Mouse (Mus musculus): ENCODE measurements around the gene Tfg.

The Tfg gene

DNA sequence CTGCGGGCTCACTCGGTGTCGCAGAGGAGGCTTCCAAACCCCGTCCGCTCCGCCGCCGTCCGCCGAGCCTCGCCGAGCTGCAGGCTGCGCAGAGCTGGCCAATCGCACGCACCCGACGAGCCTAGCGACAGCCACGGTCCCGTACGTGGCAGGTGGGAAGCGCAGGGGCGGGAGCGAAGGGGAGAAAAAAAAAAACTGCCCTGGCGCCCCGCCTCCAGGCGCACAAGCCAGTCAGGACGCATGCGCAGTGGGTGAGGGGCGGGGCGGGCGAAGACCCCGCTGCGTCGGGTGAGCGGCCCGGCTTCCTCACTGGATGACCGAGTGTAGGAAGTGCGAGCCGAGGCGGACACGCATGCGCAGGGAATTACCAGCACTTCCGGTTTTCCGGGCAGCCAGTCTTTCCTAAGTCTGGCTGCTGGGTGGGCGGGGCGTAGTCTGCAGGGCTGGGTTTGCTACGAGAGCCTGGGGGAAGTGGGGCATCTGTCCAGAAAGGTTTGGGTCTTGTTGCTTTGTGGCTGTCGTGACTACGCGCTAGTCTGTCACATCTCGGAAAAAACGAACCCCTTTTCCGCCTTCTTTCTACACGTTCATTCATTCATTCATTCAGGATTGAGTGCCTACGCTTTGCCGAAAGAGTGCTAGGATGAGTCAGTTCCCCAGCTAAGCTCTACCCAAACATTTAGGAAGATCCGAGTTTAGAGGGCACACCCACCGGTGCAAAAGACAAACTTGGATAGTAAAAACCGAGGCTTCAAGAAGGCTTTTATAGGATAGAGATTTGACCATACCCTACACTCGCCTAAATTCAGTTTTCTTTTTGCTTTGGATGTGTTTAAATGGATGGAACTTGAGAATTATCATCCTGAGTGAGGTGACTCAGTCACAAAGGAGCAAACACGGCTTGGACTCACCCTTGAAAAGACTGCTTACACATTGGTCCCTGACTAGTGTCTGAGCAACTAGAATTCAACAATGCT lies at the start of gene Tfg:
Gene Tfg, minus strand, starts transcription at position 227 of the 977 bp plus-strand sequence.
- peak; percentile 99 for DNase-seq (ENCODE audit: low spot score)

DNA sequence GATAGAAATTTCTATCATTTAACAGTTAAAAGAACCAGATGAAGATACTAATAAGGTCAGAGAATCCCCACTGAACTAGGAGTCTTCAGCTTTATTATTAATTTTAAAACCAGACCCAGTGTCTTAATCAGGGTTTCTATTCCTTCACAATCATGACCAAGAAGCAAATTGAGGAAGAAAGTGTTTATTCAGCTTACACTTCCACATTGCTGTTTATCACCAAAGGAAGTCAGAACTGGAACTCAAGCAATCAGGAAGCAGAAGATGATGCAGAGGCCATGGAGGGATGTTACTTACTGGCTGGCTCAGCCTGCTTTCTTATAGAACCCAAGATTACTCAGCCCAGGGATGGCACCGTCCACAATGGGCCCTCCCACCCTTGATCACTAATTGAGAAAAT lies 11.8 kb upstream of the Tfg start:
- DNase-seq (ENCODE audit: low spot score): no peak

DNA sequence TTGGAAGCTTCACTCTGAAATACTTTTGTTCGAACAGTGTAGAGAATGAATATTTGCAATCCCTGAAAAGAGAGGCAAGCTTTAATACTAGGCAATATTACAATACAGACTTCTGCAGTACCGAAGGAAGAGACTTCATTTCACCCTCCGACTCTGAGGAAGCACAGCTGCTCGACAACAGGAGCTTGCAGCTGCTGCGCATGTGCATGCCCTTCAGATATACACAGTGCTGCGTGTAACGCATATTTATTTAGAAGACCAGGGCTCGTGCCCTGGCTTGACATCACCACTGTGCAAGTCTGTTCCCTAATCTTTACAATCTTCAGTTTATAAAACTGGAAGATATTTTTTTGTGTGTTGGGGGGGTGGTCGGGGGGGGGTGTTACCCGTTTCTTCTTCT lies 7.7 kb upstream of the Tfg start:
- no peak for DNase-seq (ENCODE audit: low spot score)

DNA sequence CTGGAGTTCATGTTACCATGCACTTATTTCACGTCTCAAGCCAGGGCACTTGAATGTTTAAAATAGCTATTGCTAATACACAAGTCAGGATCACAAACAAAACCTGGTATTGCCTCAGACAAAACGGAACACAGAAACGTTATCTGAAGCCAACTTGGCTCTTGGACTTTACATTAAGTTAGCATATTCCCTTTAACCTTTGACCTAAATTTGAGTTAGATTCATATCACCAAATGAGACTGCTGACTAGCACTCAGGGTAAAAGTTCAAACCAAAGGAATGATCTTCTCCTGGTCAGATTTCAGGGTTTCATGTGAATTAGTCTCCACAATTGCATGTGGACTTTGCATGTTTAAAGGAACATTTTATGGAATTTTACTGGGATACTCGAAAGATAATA lies 5.1 kb upstream of the Tfg start:
- no peak for DNase-seq (ENCODE audit: low spot score)

DNA sequence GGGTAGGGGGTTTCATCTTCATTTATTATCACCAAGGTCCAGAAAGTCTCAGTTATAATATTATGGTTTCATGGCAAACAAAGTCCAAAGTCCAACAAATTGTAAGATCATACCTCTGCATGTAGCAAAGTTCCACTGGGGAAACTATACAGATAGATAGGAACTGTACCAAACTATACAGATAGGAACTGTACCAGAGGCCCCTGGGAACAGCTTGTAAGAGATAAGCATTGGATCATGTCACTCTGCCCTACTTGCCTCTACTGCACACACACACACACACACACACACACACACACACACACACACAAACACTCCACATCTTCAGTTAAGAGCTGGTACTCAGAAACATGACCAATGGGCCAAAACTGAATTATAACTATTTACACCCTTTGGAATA lies 1.8 kb upstream of the Tfg start:
- DNase-seq (ENCODE audit: low spot score): no peak

DNA sequence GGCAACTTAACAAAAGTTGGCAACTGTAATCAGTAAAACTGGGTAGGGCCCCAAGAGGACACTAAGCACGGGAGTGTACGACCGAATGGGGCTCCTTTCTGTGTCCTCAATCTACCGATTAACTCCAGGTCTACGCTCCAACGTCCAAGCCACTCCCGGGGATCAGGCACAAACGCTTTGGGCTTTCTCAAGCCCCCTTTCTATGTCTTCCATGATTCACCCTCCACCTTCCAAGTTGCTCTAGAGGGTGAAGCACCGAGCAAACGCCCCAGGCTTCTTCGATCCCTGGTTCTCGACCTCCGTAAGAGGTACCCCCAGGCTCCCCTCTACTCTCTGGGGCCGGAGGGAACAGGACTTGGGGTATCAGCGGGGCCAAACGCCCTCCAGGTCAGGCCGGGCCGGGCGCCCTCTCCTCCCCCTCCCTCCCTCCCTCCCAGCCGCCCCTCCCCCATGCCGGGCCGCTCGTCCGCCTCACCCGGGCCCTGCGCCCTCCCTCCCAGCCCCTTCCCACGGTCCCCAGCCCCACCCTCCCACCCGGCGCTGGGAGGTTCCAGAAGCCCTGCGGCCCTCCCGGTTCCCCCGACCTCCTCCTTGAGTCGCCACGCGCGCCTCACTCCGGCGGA lies 582 bp downstream of the Tfg start:
- DNase-seq (ENCODE audit: low spot score): no peak

DNA sequence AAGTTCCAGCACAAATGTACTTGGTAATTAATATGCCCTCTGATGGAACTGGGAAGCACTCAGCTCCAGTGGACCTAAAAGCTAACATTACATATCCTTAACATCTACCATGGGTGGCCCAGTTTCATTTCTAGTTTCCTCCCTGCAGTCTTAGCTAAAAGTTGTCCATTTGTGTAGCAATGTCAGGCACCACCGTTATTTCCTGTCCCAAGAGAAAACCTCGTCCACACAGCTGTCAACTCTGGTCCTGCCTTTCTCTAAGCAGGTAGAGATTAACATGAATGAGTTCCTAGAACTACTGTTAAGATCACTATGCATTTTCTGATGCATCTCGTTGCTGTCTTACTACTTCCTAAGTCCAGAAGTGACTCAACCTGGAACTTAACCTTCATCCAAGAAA lies 1.6 kb downstream of the Tfg start:
- DNase-seq (ENCODE audit: low spot score): no peak

DNA sequence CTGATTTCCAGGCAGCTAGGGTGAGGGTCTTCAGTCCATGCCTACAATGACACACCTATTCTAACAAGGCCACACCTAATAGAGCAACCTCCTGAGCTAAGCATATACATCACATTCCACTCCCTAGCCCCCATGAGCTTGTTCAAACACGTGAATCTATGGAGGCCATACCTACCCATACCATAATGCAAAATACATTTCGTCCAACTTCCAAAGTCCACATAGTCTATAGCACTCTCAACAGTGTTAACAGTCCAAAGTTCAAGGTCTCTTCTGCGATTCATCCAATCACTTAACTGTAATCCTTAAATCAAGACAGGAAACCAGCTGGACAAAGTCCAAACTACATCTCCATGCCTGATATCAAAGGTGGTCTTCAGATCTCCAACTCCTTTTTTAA lies 7.2 kb downstream of the Tfg start:
- DNase-seq (ENCODE audit: low spot score): no peak

DNA sequence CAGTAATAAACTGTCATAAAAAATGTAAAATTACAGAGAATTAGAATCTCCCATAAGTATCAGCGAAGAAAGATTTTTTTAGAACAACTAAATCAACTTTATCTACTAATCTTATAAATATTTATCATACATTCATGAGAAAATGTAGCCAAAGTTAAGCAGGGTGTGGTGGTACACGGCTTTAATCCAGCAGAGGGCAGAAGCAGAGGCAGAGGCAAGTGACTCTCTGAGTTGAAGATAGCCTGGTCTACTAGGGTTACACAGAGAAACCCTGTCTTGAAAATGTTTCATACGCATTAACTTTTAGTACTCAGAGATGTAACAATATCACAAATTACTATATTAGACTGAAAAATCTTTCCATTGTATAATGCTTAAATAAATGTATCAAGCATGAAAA lies 11.5 kb downstream of the Tfg start:
- no peak for DNase-seq (ENCODE audit: low spot score)

DNA sequence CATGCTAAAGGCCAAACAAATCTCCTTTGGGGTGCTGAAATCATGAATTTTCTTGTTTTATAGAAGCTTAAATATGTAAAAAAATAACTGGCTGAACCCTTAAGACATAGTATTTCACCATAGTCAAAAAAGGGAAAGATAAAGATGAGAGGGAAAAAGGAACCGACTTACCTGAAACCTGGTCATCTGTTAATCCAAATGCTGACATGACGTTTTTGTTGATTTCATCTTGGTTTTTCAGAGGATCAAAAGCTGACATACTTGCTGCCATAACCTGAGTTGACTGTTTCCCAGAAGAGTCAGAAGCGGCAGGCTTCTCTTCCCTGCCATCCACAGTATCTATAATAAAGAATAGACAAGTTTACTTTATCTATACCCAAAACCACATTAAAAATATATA lies 16.4 kb downstream of the Tfg start:
- DNase-seq (ENCODE audit: low spot score): no peak

DNA sequence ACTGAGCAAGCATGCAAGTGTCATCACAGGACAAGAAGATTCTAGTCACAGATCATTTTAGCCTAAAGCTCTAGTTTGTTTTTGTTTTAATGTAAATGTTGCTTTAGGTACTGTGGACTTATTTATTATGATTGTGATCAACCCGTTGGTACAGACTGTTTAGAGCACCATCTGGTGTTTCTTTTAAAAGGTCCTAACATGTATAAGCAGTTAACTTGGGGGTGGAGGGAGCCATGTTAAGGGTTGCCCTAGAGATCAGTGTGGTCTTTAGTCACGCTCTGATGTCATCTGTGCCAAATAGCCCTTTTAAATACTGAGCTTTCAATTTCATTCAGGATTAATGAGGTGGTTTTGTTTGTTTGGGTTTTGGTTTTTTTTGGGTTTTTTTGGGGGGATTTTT lies 20.8 kb downstream of the Tfg start:
- no peak for DNase-seq (ENCODE audit: low spot score)

DNA sequence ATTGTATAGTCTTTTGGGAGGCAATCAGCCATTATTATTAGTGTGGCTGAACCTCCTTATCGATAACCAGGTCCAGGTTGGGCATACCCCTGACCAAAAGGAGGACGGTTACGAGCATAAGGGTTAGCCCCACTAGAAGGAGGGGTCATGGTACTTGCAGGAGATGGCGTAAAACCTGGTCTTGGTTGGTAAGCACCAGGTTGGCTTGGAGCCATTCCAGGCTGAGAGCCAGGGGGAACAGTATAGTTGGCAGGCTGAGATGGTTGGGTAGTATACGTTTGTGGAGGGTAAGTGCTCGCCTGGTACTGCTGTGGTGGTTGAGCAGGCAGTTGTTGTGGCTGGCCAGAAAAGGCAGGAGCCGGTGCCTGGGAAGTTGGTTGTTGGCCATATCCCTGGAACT lies 26.5 kb downstream of the Tfg start:
- no peak for DNase-seq (ENCODE audit: low spot score)

DNA sequence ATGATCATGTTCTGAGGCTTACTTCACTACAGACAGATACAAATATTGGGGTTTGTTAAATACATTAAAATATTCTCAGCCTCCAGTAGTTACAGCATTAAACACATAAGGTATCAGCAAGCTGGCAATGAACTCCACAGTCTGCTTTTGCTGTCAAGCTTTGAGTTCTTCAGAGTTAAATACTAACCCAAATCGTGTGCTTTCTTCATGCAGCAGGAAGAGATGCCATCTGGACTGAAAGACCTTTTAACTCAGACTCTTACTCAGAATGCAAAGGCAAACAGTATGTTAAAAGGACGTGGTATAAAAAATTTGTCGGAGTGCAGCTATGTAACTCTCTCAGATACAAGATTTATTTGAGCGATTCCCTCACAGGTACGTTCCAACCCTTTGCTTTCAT lies 30.5 kb downstream of the Tfg start:
- DNase-seq (ENCODE audit: low spot score): no peak

DNA sequence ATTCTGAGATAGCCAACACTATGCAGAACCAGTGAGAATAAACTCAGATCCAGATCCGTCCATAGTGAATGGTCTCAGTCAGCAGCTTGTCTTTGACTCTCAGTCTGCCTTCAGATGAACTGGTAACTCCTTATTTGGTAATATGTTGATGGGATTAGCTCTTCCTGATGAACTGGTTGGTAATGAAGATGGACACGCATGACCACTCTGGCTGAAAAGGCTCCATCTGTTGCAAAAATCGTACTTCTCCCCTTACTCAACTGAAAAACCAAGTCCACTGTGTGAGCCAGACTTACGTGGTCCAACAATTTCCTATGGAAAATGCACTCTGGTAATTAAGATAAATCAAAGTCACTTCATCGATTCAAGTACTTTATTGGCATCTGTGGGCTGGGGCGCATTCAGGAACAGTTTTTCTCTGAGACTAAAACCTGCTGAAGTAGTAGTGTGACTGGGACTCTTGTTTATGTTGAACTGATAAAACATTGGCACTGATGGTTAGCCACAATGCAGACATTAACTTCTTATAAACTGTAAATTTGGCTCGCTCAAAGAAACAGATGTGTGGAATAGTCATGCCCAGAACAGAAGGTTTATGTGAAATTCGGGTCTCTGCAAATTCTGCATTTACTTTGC lies 36.1 kb downstream of the Tfg start:
- no peak for DNase-seq (ENCODE audit: low spot score)

DNA sequence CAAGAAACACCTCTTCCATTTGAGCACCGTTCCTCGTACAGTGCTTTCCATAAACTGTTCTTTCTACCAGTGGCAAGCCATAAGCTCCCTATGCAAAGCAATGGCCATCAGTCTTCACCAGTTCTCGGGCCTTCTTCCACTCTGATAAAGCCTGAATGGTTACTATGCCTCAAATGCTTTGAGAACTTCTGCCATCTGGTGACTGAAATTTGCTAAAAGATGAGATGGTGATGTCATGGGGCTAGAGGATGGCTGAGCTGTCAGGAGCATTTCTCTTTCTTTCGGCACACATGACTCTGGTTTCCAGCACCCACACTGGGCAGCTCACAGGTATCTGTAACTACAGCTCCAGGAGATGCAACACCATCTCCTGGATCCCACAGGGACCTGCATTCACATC lies 40.1 kb downstream of the Tfg start:
- no peak for DNase-seq (ENCODE audit: low spot score)

DNA sequence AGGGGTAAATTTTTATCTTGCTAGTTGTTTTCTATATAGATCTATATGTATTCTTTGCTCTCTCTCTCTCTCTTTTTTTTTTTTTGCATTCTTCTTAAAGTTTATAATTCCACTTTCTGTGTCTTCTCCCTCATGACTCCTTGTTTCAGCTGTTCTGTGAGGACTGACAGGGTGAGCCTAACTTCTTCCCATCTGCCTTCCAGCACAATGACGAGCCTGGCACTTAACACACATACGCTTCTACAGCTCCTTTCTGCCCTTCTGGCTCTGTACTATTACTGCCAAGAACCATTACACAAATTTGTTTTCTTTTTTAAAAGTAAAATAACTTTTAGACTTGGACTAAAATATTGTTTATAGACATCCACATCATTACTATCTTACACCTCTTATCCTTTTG lies 43.8 kb downstream of the Tfg start:
- DNase-seq (ENCODE audit: low spot score): no peak

DNA sequence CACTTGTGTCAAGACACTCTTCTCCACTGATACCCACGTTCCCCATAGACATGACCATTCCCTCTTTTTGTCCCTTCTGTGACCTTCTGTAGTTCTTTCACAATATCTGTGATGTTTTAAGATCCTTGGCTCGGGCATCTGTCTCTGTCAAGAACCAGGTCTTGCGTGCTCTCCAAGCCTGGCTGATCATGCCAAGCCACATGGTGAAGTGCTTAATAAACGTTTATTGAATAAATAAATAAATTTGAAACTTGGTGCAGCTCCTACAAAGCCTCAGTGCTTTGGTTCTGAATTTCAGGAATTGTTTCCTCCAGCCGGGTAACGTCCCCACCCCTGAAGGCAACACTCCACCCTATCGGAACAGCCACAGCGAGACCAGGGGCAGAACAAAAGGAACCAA lies 46.3 kb downstream of the Tfg start:
- DNase-seq (ENCODE audit: low spot score): no peak

DNA sequence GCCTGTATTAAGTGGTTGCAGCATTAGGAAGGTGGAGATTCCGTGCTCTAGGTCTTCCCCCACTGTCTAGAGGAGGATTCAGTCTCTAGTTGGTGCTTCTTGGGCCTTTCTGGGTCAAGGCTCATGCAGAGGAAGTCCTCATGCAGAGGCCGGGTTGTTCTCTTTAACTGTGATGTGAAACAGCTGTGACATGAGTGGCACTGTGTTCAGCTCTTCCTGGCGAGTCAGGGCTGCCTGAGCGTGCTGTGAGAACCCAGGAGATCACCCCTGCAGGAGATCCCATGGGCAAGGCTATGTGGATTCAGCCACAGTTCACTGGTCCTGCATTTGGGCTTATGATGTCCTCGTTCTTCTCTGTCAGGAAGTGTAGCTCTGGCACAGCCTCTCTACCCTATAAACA lies 47.7 kb downstream of the Tfg start:
- no peak for DNase-seq (ENCODE audit: low spot score)

DNA sequence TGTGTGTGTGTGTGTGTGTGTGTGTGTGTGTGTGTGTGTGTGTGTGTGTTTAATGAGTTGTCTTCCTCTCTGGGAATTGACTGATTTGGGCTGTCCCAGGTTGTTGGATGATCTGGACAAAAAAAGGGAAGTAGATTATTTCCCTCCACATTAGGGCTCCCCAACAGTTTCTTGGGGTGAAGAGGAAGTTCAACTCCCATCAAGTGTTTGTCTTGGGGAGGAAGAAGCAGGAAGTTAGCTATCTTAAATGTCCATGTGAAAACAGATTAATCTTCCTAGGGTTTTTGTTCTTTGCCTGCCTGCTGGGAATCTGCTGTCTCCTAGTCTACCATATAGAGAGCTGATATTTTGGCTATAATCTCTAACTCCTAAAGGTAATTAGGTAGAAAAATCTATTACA lies 58.4 kb downstream of the Tfg start:
- DNase-seq (ENCODE audit: low spot score): no peak

DNA sequence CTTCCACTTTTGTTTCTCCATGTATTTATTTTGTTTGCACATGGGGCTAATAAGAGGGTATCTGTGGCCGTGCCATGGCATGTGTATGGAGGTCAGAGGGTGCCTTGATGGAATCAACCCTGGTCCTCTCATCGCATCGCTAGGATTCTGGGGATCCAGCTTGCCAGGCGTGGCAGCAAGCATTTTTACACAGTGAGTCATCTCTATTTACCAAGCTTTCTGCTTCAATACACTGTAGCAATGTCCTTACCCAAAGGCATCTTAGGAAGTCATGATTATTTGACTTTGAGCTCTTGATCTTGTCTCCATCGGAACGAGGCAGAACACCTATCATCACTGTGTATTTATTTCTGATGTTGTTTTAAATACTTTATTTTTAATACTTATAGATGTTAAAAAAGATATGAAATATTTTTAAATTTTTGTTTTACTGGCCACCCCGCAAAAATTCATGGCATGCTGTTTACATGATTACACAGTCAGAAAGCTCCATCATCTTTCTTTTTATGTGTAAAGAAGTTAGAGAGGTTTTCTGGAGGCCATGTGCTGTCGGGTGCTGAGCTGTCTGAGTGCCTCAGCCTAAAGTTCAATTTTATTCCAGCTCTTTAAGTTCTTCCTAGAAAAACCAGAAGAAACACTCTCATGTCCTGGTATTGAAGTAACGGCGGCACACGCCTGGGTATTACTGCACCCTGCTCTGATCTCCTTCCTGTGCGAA lies 61.9 kb downstream of the Tfg start:
- no peak for DNase-seq (ENCODE audit: low spot score)

DNA sequence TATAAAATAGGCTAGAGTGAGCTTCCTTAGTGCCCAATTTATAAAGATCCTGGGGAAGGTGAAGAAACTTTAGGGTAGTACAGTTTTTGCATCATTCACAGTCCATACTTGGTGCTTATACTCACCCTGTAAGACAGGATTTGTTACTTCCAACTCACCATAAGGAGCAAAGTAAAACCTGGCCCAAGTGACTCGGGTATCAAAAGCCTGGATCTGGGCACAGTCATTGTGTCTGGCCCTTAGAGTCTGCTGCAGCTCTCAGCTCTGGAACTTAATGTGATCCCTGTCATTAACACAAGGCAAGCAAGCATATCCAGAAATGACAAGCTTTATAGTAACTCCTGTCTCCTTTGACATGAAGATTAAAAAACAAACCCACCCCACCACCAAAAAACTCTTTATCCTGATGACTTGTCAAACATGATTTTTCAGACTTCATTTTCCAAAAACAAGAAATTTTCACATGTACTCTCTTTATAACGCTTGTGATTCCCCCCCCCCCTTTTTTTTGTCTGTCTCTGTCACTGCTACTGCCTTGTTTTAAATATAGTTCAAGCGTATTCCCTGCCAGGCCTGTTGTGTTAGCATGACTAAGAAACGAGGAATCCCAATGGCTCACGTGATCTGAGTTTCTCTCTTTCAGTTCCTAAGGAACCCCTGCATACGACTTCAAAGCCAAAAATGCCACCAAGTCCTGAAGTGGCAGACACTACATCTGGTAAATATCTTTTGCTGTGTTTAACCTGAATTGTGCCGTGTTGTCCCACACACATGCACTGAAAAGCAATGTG lies 70.7 kb downstream of the Tfg start:
- no peak for DNase-seq (ENCODE audit: low spot score)

DNA sequence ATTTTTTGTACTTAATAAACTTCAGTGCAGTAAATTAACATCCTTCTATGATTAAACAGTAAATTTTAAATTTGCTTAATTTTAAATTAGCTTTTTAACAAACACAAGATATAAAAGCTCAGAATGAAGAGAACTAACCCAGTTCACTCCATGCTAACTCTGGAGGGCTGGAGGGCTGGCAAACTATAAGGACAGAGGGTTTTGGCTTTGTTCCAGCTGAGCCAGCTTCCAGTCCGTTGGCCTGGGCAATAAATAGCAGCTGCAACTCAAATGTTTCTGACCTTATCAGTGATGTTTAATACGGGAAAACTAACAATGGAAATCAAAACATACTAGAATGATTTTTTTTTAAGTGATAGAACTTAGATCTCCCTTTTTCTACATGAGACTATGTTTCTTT lies 72.0 kb downstream of the Tfg start:
- no peak for DNase-seq (ENCODE audit: low spot score)

Data from testis, postnatal 14 days (tissue).